13 mouse cellular contexts compared by ENCODE assay signal in genomic region chr14:21719646-21720383, GRCm38 (mm10). TPM values are rescaled to one million over a fixed set of nuclear protein-coding genes. Genes with fewer than 3 reads are reported as not detected.
DNase-seq lines count a peak whose midpoint lies in the region; ATAC-seq and TF ChIP-seq lines count a peak whose summit lies in the region.
"Had no signal": no experiment of that assay in that cellular context is flagged by ENCODE, and none has a peak within 500 bp of the region (broad histone marks: within the 10 kb centered on the region; RNA-seq: fewer than 3 reads in every experiment).

No protein-coding gene starts in this region.

- peak; percentile 29 to 37 for DNase-seq in cerebellum, postnatal 10 days
- no peak for DNase-seq in cerebellum, adult 9-10 months
- DNase-seq in hindbrain, embryonic 11.5 days (ENCODE audit: low spot score) = peak; percentile 39
- DNase-seq in embryonic facial prominence, embryonic 10.5 days (ENCODE audit: low spot score) = peak; percentile 68
- DNase-seq in limb, embryonic 14.5 days (ENCODE audit: low spot score) = no peak
- no peak for DNase-seq in adrenal gland, postnatal 4 days (ENCODE audit: low spot score in 2 of 2)
- DNase-seq: cerebellum, adult 2 months; heart, postnatal 4 days; lung, postnatal 10 days; thymus, adult 2 months had no signal

- no peaks in the 10 kb centered on the region for H3K9me3 ChIP-seq in hindbrain, embryonic 11.5 days (ENCODE audit: control insufficient read depth, low read length)
- H3K9me3 ChIP-seq in hindbrain, embryonic 13.5 days = no peaks in the 10 kb centered on the region
- H3K9me3 ChIP-seq in embryonic facial prominence, embryonic 10.5 days = peaks cover 6% of the 10 kb centered on the region; the same call in 1 of the 2 replicates
- H3K9me3 ChIP-seq in limb, embryonic 14.5 days (ENCODE audit: control insufficient read depth, low read length) = peaks cover 5% of the 10 kb centered on the region; the same call in 1 of the 2 replicates
- H3K9me3 ChIP-seq: kidney, embryonic 15.5 days had no signal

- no peak for ATAC-seq in hindbrain, embryonic 11.5 days (ENCODE audit: low FRiP score)
- no peak for ATAC-seq in hindbrain, embryonic 13.5 days (ENCODE audit: low FRiP score)
- ATAC-seq in limb, embryonic 14.5 days (ENCODE audit: low FRiP score, low read depth) = 0 out of 2 replicates have a peak, but pooled peaks have one; percentile 15
- ATAC-seq in frontal cortex, adult (ENCODE audit: low TSS enrichment) = no peak

- no peak overlapping the region for H3K4me3 ChIP-seq in hindbrain, embryonic 11.5 days (ENCODE audit: low read depth, low read length)
- H3K4me3 ChIP-seq in hindbrain, embryonic 13.5 days = no peak overlapping the region
- H3K4me3 ChIP-seq in embryonic facial prominence, embryonic 10.5 days = no peak overlapping the region
- no peak overlapping the region for H3K4me3 ChIP-seq in limb, embryonic 14.5 days (replicated peaks; ENCODE audit: low read length)
- H3K4me3 ChIP-seq: kidney, embryonic 15.5 days had no signal

- no peaks in the 10 kb centered on the region for H3K27me3 ChIP-seq in hindbrain, embryonic 11.5 days (ENCODE audit: control insufficient read depth, insufficient read depth, low read length)
- H3K27me3 ChIP-seq in hindbrain, embryonic 13.5 days = no peaks in the 10 kb centered on the region
- peaks cover 11% of the 10 kb centered on the region for H3K27me3 ChIP-seq in embryonic facial prominence, embryonic 10.5 days (replicated peaks; ENCODE audit: low read depth, poor library complexity, severe bottlenecking)
- H3K27me3 ChIP-seq in limb, embryonic 14.5 days (ENCODE audit: control insufficient read depth, insufficient read depth, low read length) = no peaks in the 10 kb centered on the region
- H3K27me3 ChIP-seq: kidney, embryonic 15.5 days had no signal

- no peak for TF ChIP-seq POLR2A in limb, embryonic 14.5 days (IDR thresholded peaks at IDR 0.05; ENCODE audit: borderline replicate concordance, extremely low read depth, insufficient read depth, insufficient read length)

- 57% methylated on average over 17 of the region's 17 CpGs for WGBS in hindbrain, embryonic 11.5 days
- 48% methylated on average over 17 of the region's 17 CpGs for WGBS in hindbrain, embryonic 13.5 days
- 28% methylated on average over 17 of the region's 17 CpGs for WGBS in embryonic facial prominence, embryonic 10.5 days
- 29% methylated on average over 17 of the region's 17 CpGs for WGBS in limb, embryonic 14.5 days

- H3K27ac ChIP-seq in hindbrain, embryonic 11.5 days (ENCODE audit: low read depth, low read length) = no peak overlapping the region
- H3K27ac ChIP-seq in hindbrain, embryonic 13.5 days = no peak overlapping the region
- peak overlapping the region; percentile 49 for H3K27ac ChIP-seq in embryonic facial prominence, embryonic 10.5 days (replicated peaks)
- H3K27ac ChIP-seq in limb, embryonic 14.5 days (replicated peaks; ENCODE audit: low read depth, low read length) = no peak overlapping the region
- H3K27ac ChIP-seq: kidney, embryonic 15.5 days had no signal

- no peak overlapping the region for H3K9ac ChIP-seq in hindbrain, embryonic 11.5 days (ENCODE audit: low read depth, low read length)
- no peak overlapping the region for H3K9ac ChIP-seq in hindbrain, embryonic 13.5 days
- H3K9ac ChIP-seq in limb, embryonic 14.5 days (ENCODE audit: low read depth, low read length, severe bottlenecking) = peak overlapping the region; percentile 7; the same call in 1 of the 2 replicates
- H3K9ac ChIP-seq: kidney, embryonic 15.5 days had no signal

- H3K4me1 ChIP-seq in hindbrain, embryonic 11.5 days (replicated peaks; ENCODE audit: control insufficient read depth, insufficient read depth, low read length) = no peaks in the 10 kb centered on the region
- H3K4me1 ChIP-seq in hindbrain, embryonic 13.5 days (replicated peaks) = peaks cover 11% of the 10 kb centered on the region
- peaks cover 52% of the 10 kb centered on the region for H3K4me1 ChIP-seq in embryonic facial prominence, embryonic 10.5 days
- peaks cover 21% of the 10 kb centered on the region for H3K4me1 ChIP-seq in limb, embryonic 14.5 days (ENCODE audit: control insufficient read depth, insufficient read depth, low read length)

- H3K4me2 ChIP-seq in hindbrain, embryonic 11.5 days (replicated peaks; ENCODE audit: low read depth, low read length) = no peak overlapping the region
- H3K4me2 ChIP-seq in hindbrain, embryonic 13.5 days = no peak overlapping the region
- H3K4me2 ChIP-seq in limb, embryonic 14.5 days (replicated peaks; ENCODE audit: low read depth, low read length, severe bottlenecking) = no peak overlapping the region; the same call in 1 of the 2 replicates
- H3K4me2 ChIP-seq: kidney, embryonic 15.5 days had no signal

- no peaks in the 10 kb centered on the region for H3K36me3 ChIP-seq in hindbrain, embryonic 11.5 days (ENCODE audit: control insufficient read depth, insufficient read depth, low read length)
- no peaks in the 10 kb centered on the region for H3K36me3 ChIP-seq in hindbrain, embryonic 13.5 days
- H3K36me3 ChIP-seq in embryonic facial prominence, embryonic 10.5 days (replicated peaks) = 0 out of 2 replicates have a peak, but pooled peaks cover 4% of the 10 kb centered on the region
- H3K36me3 ChIP-seq in limb, embryonic 14.5 days (ENCODE audit: control insufficient read depth, insufficient read depth, low read length) = no peaks in the 10 kb centered on the region
- H3K36me3 ChIP-seq: kidney, embryonic 15.5 days had no signal

RNA-seq across cellular contexts. Expression of gene Dupd1, which starts 5.4 kb away (rescaled TPM):
- polyA plus RNA-seq in hindbrain, embryonic 11.5 days (2014; fragmentation: Nextera tagmentation; extraction: Ambion mirVana) = 0.13 TPM in 1 of 2 replicates, not detected in the other
- polyA plus RNA-seq in hindbrain, embryonic 13.5 days (2015; fragmentation: Nextera tagmentation; extraction: Ambion mirVana) = 0.14 TPM in 1 of 2 replicates, not detected in the other
- polyA plus RNA-seq in embryonic facial prominence, embryonic 10.5 days (2016; fragmentation: Nextera tagmentation; extraction: Ambion mirVana) = not detected in 2 replicates
- 0.47 and 0.50 TPM in 2 replicates for polyA plus RNA-seq in limb, embryonic 14.5 days (2012; rRNA removed)
- polyA plus RNA-seq in limb, embryonic 14.5 days (2014; fragmentation: Nextera tagmentation; extraction: Ambion mirVana) = 0.76 and 0.82 TPM in 2 replicates
- total RNA-seq in adrenal gland, postnatal 4 days (2021) = 1 to 10 TPM; 1.1 to 1.4 TPM
- polyA plus RNA-seq: cerebellum, adult 2 months; kidney, embryonic 15.5 days had no signal

RNA-seq across cellular contexts. Expression of gene Samd8, which starts 30.5 kb away (rescaled TPM):
- 15.6 and 19.9 TPM in 2 replicates for polyA plus RNA-seq in hindbrain, embryonic 11.5 days (2014; fragmentation: Nextera tagmentation; extraction: Ambion mirVana)
- polyA plus RNA-seq in hindbrain, embryonic 13.5 days (2015; fragmentation: Nextera tagmentation; extraction: Ambion mirVana) = 18.2 and 18.6 TPM in 2 replicates
- 9.5 and 10.4 TPM in 2 replicates for polyA plus RNA-seq in embryonic facial prominence, embryonic 10.5 days (2016; fragmentation: Nextera tagmentation; extraction: Ambion mirVana)
- 11.4 and 15.1 TPM in 2 replicates for polyA plus RNA-seq in limb, embryonic 14.5 days (2012; rRNA removed)
- 12.1 and 12.3 TPM in 2 replicates for polyA plus RNA-seq in limb, embryonic 14.5 days (2014; fragmentation: Nextera tagmentation; extraction: Ambion mirVana)
- 10 to 100 TPM; 33.2 to 33.7 TPM for total RNA-seq in adrenal gland, postnatal 4 days (2021)

RNA-seq across cellular contexts. Expression of gene Dusp13, which starts 31.2 kb away (rescaled TPM):
- polyA plus RNA-seq in hindbrain, embryonic 11.5 days (2014; fragmentation: Nextera tagmentation; extraction: Ambion mirVana) = not detected in 2 replicates
- polyA plus RNA-seq in hindbrain, embryonic 13.5 days (2015; fragmentation: Nextera tagmentation; extraction: Ambion mirVana) = not detected in 2 replicates
- 0.55 TPM in 1 of 2 replicates, not detected in the other for polyA plus RNA-seq in embryonic facial prominence, embryonic 10.5 days (2016; fragmentation: Nextera tagmentation; extraction: Ambion mirVana)
- polyA plus RNA-seq in limb, embryonic 14.5 days (2012; rRNA removed) = 1.5 TPM in 2 replicates
- 0.55 TPM in 1 of 2 replicates, not detected in the other for polyA plus RNA-seq in limb, embryonic 14.5 days (2014; fragmentation: Nextera tagmentation; extraction: Ambion mirVana)
- total RNA-seq in adrenal gland, postnatal 4 days (2021) = 1 to 10 TPM in 1 of 2 experiments, under 1 TPM in 1; 0.84 to 1.4 TPM
- total RNA-seq: heart, postnatal 4 days had no signal

Comparison
In these comparisons a context has a peak if more than half of its experiments do, and no peak if none do; other contexts are left out.
1. DNase-seq: peak in cerebellum, postnatal 10 days (2 of 2), hindbrain, embryonic 11.5 days (single experiment) and embryonic facial prominence, embryonic 10.5 days (single experiment); none in cerebellum, adult 9-10 months (single experiment), limb, embryonic 14.5 days (single experiment) and adrenal gland, postnatal 4 days (0 of 2).